Mouse (Mus musculus) kidney, postnatal 0 days (tissue): ENCODE measurements around the gene Rpn2. TPM values are rescaled to one million over a fixed set of nuclear protein-coding genes. Genes with fewer than 3 reads are reported as not detected.

Experiments used
- ATAC-seq: fragments of 200-750 bp; cut with Nextera tagmentation; replicated peaks from 2 replicates; pipeline ENCODE4 v1.8.0; 2017; ENCODE audit warnings: low read depth, moderate number of reproducible peaks, moderate TSS enrichment, moderate library complexity; ENCODE audit not compliant: low FRiP score
- DNase-seq: peaks from one replicate; pipeline ENCODE4 v3.0.0-alpha.2; 2016; ENCODE audit warnings: low spot score
- H3K27ac ChIP-seq: fragments of 300-500 bp; sonication (generic); 2 replicates; pipeline ENCODE4 v1.5.1; 2014; ENCODE audit warnings: mild to moderate bottlenecking
- H3K27me3 ChIP-seq: fragments of 300-500 bp; sonication (generic); 2 replicates; pipeline ENCODE4 v1.6.1; 2014; ENCODE audit warnings: low read length, mixed read lengths; ENCODE audit not compliant: insufficient read depth
- H3K36me3 ChIP-seq: fragments of 300-500 bp; sonication (generic); 2 replicates; pipeline ENCODE4 v1.6.1; 2014; ENCODE audit warnings: low read length, mixed read lengths; ENCODE audit not compliant: insufficient read depth
- H3K4me1 ChIP-seq: fragments of 300-500 bp; sonication (generic); replicated peaks from 2 replicates; pipeline ENCODE4 v1.6.1; 2014; ENCODE audit warnings: antibody characterized with exemption, low read length, mixed read lengths; ENCODE audit not compliant: insufficient read depth
- H3K4me2 ChIP-seq: fragments of 300-500 bp; sonication (generic); 2 replicates; pipeline ENCODE4 v1.6.1; 2014; ENCODE audit warnings: mild to moderate bottlenecking, low read length, moderate library complexity, mixed read lengths
- H3K4me3 ChIP-seq: fragments of 300-500 bp; sonication (generic); replicated peaks from 2 replicates; pipeline ENCODE4 v1.5.1; 2014; ENCODE audit warnings: low read depth, low read length
- H3K9ac ChIP-seq: fragments of 300-500 bp; sonication (generic); 2 replicates; pipeline ENCODE4 v1.6.1; 2014; ENCODE audit warnings: low read depth, low read length
- H3K9me3 ChIP-seq: fragments of 300-500 bp; sonication (generic); replicated peaks from 2 replicates; pipeline ENCODE4 v1.6.1; 2016; ENCODE audit warnings: low read length, inconsistent platforms, mixed read lengths
- CTCF ChIP-seq: IDR thresholded peaks from 2 replicates; pipeline ENCODE4 v1.5.1; 2016; ENCODE audit warnings: antibody characterized with exemption, low read depth, mild to moderate bottlenecking, moderate library complexity
- WGBS: fragments of 180-500 bp; shearing (Covaris S2); extraction: QIAGEN DNeasy Blood & Tissue Kit; methylation state at CpG from one replicate; pipeline ENCODE4 v1.1.7; 2014; 5-methylcytosine and 5-hydroxymethylcytosine counted together
- polyA plus RNA-seq: library from polyadenylated mRNA; unstranded; fragments of >200 nt; fragmentation: Nextera tagmentation; extraction: Ambion mirVana; gene quantifications from 2 replicates; pipeline ENCODE4 v1.2.1, GENCODE M21; 2015

The Rpn2 gene
- polyA plus RNA-seq, 1 experiment from 2014 or later: 197 TPM

GRCm38 (mm10) chr2:157262506-157262905 is 16.3 kb upstream of the Rpn2 start:
- Histone ChIP-seq H3K36me3 (no peaks in the 10 kb centered on the region), H3K4me2 (no peak overlapping the region), H3K27ac (no peak overlapping the region), H3K27me3 (no peaks in the 10 kb centered on the region), H3K9me3 (no peaks in the 10 kb centered on the region), H3K9ac (no peak overlapping the region), H3K4me3 (no peak overlapping the region), H3K4me1 (no peaks in the 10 kb centered on the region)
- no peak for TF ChIP-seq CTCF
- DNase-seq (no peak), ATAC-seq (no peak)
- WGBS: 37% methylated on average over 9 of the region's 9 CpGs

- H3K27me3 ChIP-seq: no peaks in the 10 kb centered on the region
- DNase-seq (no peak), ATAC-seq (no peak)
- no peak overlapping the region for H3K27ac ChIP-seq
- WGBS: 87% methylated on average over 1 of the region's 1 CpGs
- TF ChIP-seq CTCF: no peak
- H3K9ac ChIP-seq: no peak overlapping the region
- H3K36me3 ChIP-seq: no peaks in the 10 kb centered on the region
- H3K4me3 ChIP-seq: no peak overlapping the region
- no peaks in the 10 kb centered on the region for H3K4me1 ChIP-seq
- H3K9me3 ChIP-seq: no peaks in the 10 kb centered on the region
- no peak overlapping the region for H3K4me2 ChIP-seq
Observed at GRCm38 (mm10) chr2:157263101-157263500, 15.7 kb upstream of the Rpn2 start.

- Histone ChIP-seq H3K9me3 (no peaks in the 10 kb centered on the region), H3K4me3 (no peak overlapping the region), H3K4me1 (no peaks in the 10 kb centered on the region), H3K27me3 (no peaks in the 10 kb centered on the region), H3K9ac (no peak overlapping the region), H3K36me3 (no peaks in the 10 kb centered on the region), H3K27ac (no peak overlapping the region), H3K4me2 (no peak overlapping the region)
- DNase-seq (no peak), ATAC-seq (no peak)
- 51% methylated on average over 6 of the region's 6 CpGs for WGBS
- TF ChIP-seq CTCF: no peak
Observed at GRCm38 (mm10) chr2:157263832-157264231, 15.0 kb upstream of the Rpn2 start.

- ATAC-seq: peak; percentile 57
- WGBS: under 1% methylated on average over 32 of the region's 32 CpGs
- peak; percentile 68 for DNase-seq
- no peaks in the 10 kb centered on the region for H3K9me3 ChIP-seq
- no peak for TF ChIP-seq CTCF
- peak within 1 kb of the TSS; percentile 83 for H3K4me3 ChIP-seq
- no peaks in the 10 kb centered on the region for H3K27me3 ChIP-seq
- H3K36me3 ChIP-seq: 0 out of 2 replicates have a peak, but pooled peaks cover 3% of the 10 kb centered on the region
- H3K4me1 ChIP-seq: 0 out of 2 replicates have a peak, but pooled peaks cover 7% of the 10 kb centered on the region
- H3K4me2 ChIP-seq: peak within 1 kb of the TSS; percentile 75
- peak within 1 kb of the TSS; percentile 92 for H3K27ac ChIP-seq
- peak within 1 kb of the TSS; percentile 82 for H3K9ac ChIP-seq
Observed at GRCm38 (mm10) chr2:157279416-157279800, 591 bp downstream of the Rpn2 start, which contains the start of gene Mroh8. Mroh8 (minus strand) TSS chr2:157279549.

- Histone ChIP-seq H3K27me3 (no peaks in the 10 kb centered on the region), H3K9me3 (no peaks in the 10 kb centered on the region), H3K4me2 (no peak overlapping the region), H3K36me3 (peaks cover 16% of the 10 kb centered on the region), H3K4me1 (0 out of 2 replicates have a peak, but pooled peaks cover 7% of the 10 kb centered on the region), H3K9ac (no peak overlapping the region), H3K27ac (no peak overlapping the region), H3K4me3 (no peak overlapping the region)
- no peak for TF ChIP-seq CTCF
- WGBS: 90% methylated on average over 6 of the region's 6 CpGs
- ATAC-seq (no peak), DNase-seq (no peak)
Observed at GRCm38 (mm10) chr2:157283321-157283720, 4.5 kb downstream of the Rpn2 start.

- no peaks in the 10 kb centered on the region for H3K4me1 ChIP-seq
- no peaks in the 10 kb centered on the region for H3K27me3 ChIP-seq
- H3K4me2 ChIP-seq: no peak overlapping the region
- H3K9me3 ChIP-seq: no peaks in the 10 kb centered on the region
- no peak overlapping the region for H3K27ac ChIP-seq
- no peak overlapping the region for H3K9ac ChIP-seq
- no peak overlapping the region for H3K4me3 ChIP-seq
- peak; percentile 80 for TF ChIP-seq CTCF
- peaks cover 32% of the 10 kb centered on the region for H3K36me3 ChIP-seq
- ATAC-seq (no peak), DNase-seq (peak; percentile 81)
- WGBS: 15% methylated on average over 3 of the region's 3 CpGs
Observed at GRCm38 (mm10) chr2:157287542-157287941, 8.7 kb downstream of the Rpn2 start.

GRCm38 (mm10) chr2:157288996-157289395 is 10.2 kb downstream of the Rpn2 start:
- Histone ChIP-seq H3K4me2 (no peak overlapping the region), H3K9ac (no peak overlapping the region), H3K9me3 (no peaks in the 10 kb centered on the region), H3K36me3 (peaks cover 30% of the 10 kb centered on the region), H3K4me3 (no peak overlapping the region), H3K27ac (no peak overlapping the region), H3K27me3 (no peaks in the 10 kb centered on the region), H3K4me1 (no peaks in the 10 kb centered on the region)
- no peak for TF ChIP-seq CTCF
- DNase-seq (no peak), ATAC-seq (no peak)
- 90% methylated on average over 5 of the region's 5 CpGs for WGBS
